Mouse (Mus musculus) stomach, embryonic 15.5 days (tissue): ENCODE measurements around the gene Cda. TPM values are rescaled to one million over a fixed set of nuclear protein-coding genes. Genes with fewer than 3 reads are reported as not detected.

Source experiments
- ATAC-seq: fragments of 200-750 bp; cut with Nextera tagmentation; 2 replicates; pipeline ENCODE4 v1.8.0; 2017; ENCODE audit warnings: low read depth, moderate number of reproducible peaks, moderate TSS enrichment; ENCODE audit not compliant: insufficient read depth, low FRiP score
- H3K27ac ChIP-seq: fragments of 300-500 bp; sonication (generic); 2 replicates; pipeline ENCODE4 v1.5.1; 2015; ENCODE audit warnings: mild to moderate bottlenecking, inconsistent platforms
- H3K27me3 ChIP-seq: fragments of 300-500 bp; sonication (generic); replicated peaks from 2 replicates; pipeline ENCODE4 v1.6.1; 2015; ENCODE audit warnings: inconsistent platforms
- H3K36me3 ChIP-seq: fragments of 300-500 bp; sonication (generic); 2 replicates; pipeline ENCODE4 v1.6.1; 2015; ENCODE audit warnings: inconsistent platforms
- H3K4me1 ChIP-seq: fragments of 300-500 bp; sonication (generic); 2 replicates; pipeline ENCODE4 v1.6.1; 2015; ENCODE audit warnings: inconsistent platforms
- H3K4me2 ChIP-seq: fragments of 300-500 bp; sonication (generic); 2 replicates; pipeline ENCODE4 v1.6.1; 2015; ENCODE audit warnings: mild to moderate bottlenecking, inconsistent platforms
- H3K4me3 ChIP-seq: fragments of 300-500 bp; sonication (generic); replicated peaks from 2 replicates; pipeline ENCODE4 v1.5.1; 2015; ENCODE audit warnings: inconsistent platforms
- H3K9ac ChIP-seq: fragments of 300-500 bp; sonication (generic); 2 replicates; pipeline ENCODE4 v1.6.1; 2015; ENCODE audit warnings: inconsistent platforms
- H3K9me3 ChIP-seq: fragments of 300-500 bp; sonication (generic); 2 replicates; pipeline ENCODE4 v1.6.1; 2016; ENCODE audit warnings: inconsistent platforms
- WGBS: fragments of 180-500 bp; shearing (Covaris S2); methylation state at CpG from one replicate; pipeline ENCODE4 v1.1.7; 2015; 5-methylcytosine and 5-hydroxymethylcytosine counted together
- polyA plus RNA-seq: library from polyadenylated mRNA; unstranded; fragments of >200 nt; fragmentation: Nextera tagmentation; extraction: Ambion mirVana; gene quantifications from 2 replicates; pipeline ENCODE4 v1.2.1, GENCODE M21; 2015

The Cda gene
- polyA plus RNA-seq, 1 experiment from 2014 or later = 14.5 TPM

DNA sequence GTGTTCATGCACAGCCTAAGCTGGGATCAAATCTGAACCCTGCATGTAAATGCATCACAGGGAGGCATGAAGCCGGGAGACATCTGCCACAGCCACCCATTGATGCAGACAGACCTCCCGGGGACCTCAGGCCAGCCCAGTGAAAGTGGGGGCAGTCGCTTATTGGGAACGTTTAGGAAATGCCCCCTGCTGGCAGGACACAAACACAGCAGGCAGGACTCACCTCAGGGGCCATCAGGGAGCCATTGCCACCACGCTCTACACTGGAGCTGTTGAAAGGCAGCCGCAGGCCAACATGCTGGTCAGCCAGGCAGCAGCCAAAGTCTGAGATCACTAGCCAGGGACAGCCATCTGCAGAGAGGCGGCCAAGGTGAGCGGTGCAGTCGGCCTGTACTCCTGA, 52.0 kb downstream of the Cda start:
- no peak overlapping the region for H3K4me3 ChIP-seq
- no peaks in the 10 kb centered on the region for H3K9me3 ChIP-seq
- no peak overlapping the region for H3K27ac ChIP-seq
- H3K4me2 ChIP-seq = no peak overlapping the region
- 74% methylated on average over 9 of the region's 9 CpGs for WGBS
- no peaks in the 10 kb centered on the region for H3K4me1 ChIP-seq
- H3K36me3 ChIP-seq = peaks cover 30% of the 10 kb centered on the region
- no peaks in the 10 kb centered on the region for H3K27me3 ChIP-seq
- no peak for ATAC-seq
- H3K9ac ChIP-seq = no peak overlapping the region

DNA sequence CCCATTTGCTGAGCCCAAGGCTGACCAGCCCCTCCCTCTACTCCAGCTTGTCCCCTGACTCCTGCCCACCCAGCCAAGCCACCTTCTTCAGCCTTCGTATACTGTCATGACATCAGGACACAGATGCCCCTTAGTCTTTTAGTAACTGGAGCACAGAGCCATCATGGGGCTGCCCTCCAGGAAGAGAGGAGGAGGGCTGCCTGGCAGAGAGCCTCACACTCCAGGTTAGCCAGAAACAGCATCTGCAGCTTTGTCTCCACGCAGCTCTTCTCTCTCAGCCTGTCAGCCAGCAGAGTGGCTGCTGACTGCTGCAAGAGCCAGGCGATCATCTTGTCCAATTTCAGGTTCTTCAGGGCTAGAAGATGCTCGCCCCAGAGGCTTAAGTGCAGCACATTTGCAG, 54.0 kb downstream of the Cda start:
- H3K4me1 ChIP-seq = no peaks in the 10 kb centered on the region
- no peak overlapping the region for H3K9ac ChIP-seq
- H3K9me3 ChIP-seq = no peaks in the 10 kb centered on the region
- H3K36me3 ChIP-seq = peaks cover 43% of the 10 kb centered on the region
- WGBS = 87% methylated on average over 4 of the region's 4 CpGs
- no peak overlapping the region for H3K27ac ChIP-seq
- no peak overlapping the region for H3K4me3 ChIP-seq
- no peak overlapping the region for H3K4me2 ChIP-seq
- H3K27me3 ChIP-seq = no peaks in the 10 kb centered on the region
- no peak for ATAC-seq

DNA sequence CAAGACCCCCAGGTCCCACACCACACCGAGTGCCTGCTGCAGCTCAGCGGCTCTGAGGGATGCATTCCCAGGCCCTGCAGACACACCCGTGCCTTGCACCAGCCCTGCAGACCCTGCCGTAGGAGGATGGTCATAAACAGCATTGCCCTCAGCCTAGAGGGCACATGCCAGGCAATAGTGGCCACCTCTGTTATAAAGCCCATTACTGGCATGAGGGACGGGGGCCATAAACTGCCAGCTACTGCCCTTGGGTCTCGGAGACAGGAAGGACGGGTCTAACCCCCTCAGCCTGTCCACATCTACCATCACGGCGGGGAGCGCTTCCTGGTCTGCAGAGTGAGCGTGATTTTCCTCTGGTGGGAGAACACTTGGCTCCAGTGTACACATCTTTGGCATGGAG, 54.8 kb downstream of the Cda start:
- H3K27me3 ChIP-seq = no peaks in the 10 kb centered on the region
- H3K27ac ChIP-seq = no peak overlapping the region
- no peak overlapping the region for H3K4me3 ChIP-seq
- H3K4me2 ChIP-seq = no peak overlapping the region
- no peak for ATAC-seq
- no peaks in the 10 kb centered on the region for H3K9me3 ChIP-seq
- peaks cover 44% of the 10 kb centered on the region for H3K36me3 ChIP-seq
- no peak overlapping the region for H3K9ac ChIP-seq
- H3K4me1 ChIP-seq = no peaks in the 10 kb centered on the region
- 87% methylated on average over 11 of the region's 11 CpGs for WGBS

DNA sequence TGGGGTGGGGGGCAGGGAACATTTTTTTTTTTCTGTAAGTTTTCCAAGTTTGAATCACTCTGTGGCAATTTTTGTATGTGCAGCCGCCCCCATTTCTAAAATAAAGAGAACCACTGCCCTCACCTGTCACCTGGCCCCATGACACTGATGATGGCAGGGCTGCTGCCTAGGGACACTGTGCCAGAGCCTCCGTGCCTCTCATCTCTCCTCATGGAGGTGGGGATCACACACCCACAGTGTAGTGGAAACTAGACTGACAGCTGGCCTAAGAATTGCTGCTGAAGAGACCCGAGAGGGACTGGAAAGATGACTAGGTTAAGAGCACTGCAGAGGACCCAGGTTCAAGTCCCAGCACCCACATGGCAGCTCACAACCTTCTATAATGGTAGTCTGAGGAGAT, 55.7 kb downstream of the Cda start:
- WGBS = 93% methylated on average over 3 of the region's 3 CpGs

DNA sequence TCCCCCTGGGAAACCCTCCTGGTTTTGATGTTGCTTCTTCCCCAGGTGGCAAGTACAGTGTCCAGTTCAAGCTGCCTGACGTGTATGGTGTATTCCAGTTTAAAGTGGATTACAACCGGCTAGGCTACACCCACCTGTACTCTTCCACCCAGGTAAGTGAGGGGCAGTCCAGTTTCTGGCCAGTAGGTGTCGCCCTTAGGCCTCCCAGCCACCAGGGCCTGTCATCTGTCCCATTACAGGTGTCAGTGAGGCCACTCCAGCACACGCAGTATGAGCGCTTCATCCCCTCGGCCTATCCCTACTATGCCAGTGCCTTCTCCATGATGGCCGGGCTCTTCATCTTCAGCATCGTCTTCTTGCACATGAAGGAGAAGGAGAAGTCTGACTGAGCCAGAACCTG, 56.2 kb downstream of the Cda start:
- Histone ChIP-seq H3K4me1 (peaks cover 5% of the 10 kb centered on the region; the same call in 1 of the 2 replicates), H3K4me3 (no peak overlapping the region), H3K9me3 (no peaks in the 10 kb centered on the region), H3K4me2 (no peak overlapping the region), H3K27ac (no peak overlapping the region), H3K36me3 (peaks cover 44% of the 10 kb centered on the region), H3K9ac (no peak overlapping the region), H3K27me3 (no peaks in the 10 kb centered on the region)
- WGBS = 47% methylated on average over 8 of the region's 8 CpGs
- ATAC-seq = peak; percentile 42; the same call in 1 of the 2 replicates

More for the DNA sequence above, 55.7 kb downstream of the Cda start:
- Histone ChIP-seq H3K4me1 (peaks cover 4% of the 10 kb centered on the region; the same call in 1 of the 2 replicates), H3K27ac (no peak overlapping the region), H3K4me2 (no peak overlapping the region), H3K27me3 (no peaks in the 10 kb centered on the region), H3K9me3 (no peaks in the 10 kb centered on the region), H3K9ac (no peak overlapping the region), H3K4me3 (no peak overlapping the region), H3K36me3 (peaks cover 44% of the 10 kb centered on the region)
- no peak for ATAC-seq

DNA sequence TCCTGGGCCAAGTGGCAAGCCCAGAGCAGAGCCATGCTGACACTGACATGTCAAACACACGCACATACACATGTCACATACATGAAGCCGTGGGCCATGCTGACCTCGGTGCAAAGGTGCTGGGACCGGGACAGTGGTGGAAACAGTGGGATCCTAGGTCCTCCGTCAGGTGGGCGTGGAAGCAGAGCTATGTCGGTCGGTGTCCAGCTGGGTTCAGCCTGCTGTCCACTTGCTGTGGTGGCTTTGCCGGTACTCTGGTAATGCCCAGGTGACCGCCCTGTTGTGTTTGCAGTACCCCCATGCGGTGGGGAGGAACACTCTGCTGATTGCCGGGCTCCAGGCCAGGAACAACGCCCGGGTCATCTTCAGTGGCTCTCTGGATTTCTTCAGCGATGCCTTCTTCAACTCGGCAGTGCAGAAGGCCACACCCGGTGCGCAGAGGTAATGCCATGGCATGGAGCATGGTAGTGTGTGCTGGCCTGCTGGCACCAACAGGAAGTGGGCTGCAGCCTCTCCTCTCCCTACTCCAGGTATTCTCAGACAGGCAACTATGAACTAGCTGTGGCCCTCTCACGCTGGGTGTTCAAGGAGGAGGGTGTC, 57.4 kb downstream of the Cda start:
- Histone ChIP-seq H3K36me3 (peaks cover 44% of the 10 kb centered on the region), H3K9ac (no peak overlapping the region), H3K4me2 (no peak overlapping the region), H3K4me3 (no peak overlapping the region), H3K27ac (no peak overlapping the region), H3K9me3 (no peaks in the 10 kb centered on the region), H3K27me3 (no peaks in the 10 kb centered on the region), H3K4me1 (peaks cover 11% of the 10 kb centered on the region)
- no peak for ATAC-seq
- 96% methylated on average over 19 of the region's 19 CpGs for WGBS

DNA sequence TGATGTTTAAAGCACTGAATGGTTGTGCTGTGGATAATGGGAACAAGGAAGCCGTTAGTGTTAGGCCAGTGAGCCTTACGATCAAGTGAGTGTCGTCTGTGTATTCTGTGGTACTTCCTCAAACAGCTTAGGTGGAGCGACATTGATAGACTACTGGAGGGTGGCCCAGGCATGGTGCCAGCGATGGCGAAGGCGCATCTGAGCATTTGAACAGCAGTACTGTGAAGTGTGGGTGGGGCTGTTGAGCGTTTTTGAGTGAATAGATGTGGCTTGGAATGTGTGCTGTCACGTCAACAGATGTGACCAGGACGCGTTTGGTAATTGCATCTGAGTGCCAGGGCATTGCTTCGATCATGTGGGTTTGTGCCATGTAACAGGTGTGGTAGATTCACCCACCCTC, 60.1 kb downstream of the Cda start:
- no peak overlapping the region for H3K27ac ChIP-seq
- H3K27me3 ChIP-seq = no peaks in the 10 kb centered on the region
- no peak for ATAC-seq
- H3K4me3 ChIP-seq = no peak overlapping the region
- H3K4me2 ChIP-seq = no peak overlapping the region
- H3K36me3 ChIP-seq = peaks cover 31% of the 10 kb centered on the region
- WGBS = 85% methylated on average over 12 of the region's 12 CpGs
- no peaks in the 10 kb centered on the region for H3K9me3 ChIP-seq
- H3K9ac ChIP-seq = no peak overlapping the region
- H3K4me1 ChIP-seq = peaks cover 21% of the 10 kb centered on the region

DNA sequence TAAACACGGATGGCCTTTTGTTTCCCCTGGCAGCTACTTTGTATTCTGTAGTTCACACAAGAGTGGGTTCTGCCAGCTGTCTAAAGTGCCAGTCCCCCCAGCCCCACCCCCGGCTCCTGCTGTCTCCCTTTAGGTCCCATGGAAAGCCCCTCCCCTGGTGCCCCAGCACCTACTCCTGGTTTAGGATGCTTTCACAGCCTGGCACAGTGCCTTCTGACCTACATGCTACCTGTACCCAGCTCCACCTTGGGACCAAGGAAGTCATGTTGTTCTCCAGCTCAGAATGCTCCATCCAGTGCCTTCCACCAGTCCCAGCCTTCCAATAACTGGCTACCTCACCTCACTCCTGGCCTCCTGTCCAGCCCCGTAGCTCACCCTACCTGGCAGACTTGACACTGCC, 60.8 kb downstream of the Cda start:
- peaks cover 26% of the 10 kb centered on the region for H3K36me3 ChIP-seq
- H3K4me2 ChIP-seq = no peak overlapping the region
- ATAC-seq = no peak
- H3K4me3 ChIP-seq = no peak overlapping the region
- H3K27ac ChIP-seq = no peak overlapping the region
- H3K27me3 ChIP-seq = no peaks in the 10 kb centered on the region
- H3K9ac ChIP-seq = no peak overlapping the region
- WGBS = 88% methylated on average over 3 of the region's 3 CpGs
- no peaks in the 10 kb centered on the region for H3K9me3 ChIP-seq
- H3K4me1 ChIP-seq = peaks cover 21% of the 10 kb centered on the region

DNA sequence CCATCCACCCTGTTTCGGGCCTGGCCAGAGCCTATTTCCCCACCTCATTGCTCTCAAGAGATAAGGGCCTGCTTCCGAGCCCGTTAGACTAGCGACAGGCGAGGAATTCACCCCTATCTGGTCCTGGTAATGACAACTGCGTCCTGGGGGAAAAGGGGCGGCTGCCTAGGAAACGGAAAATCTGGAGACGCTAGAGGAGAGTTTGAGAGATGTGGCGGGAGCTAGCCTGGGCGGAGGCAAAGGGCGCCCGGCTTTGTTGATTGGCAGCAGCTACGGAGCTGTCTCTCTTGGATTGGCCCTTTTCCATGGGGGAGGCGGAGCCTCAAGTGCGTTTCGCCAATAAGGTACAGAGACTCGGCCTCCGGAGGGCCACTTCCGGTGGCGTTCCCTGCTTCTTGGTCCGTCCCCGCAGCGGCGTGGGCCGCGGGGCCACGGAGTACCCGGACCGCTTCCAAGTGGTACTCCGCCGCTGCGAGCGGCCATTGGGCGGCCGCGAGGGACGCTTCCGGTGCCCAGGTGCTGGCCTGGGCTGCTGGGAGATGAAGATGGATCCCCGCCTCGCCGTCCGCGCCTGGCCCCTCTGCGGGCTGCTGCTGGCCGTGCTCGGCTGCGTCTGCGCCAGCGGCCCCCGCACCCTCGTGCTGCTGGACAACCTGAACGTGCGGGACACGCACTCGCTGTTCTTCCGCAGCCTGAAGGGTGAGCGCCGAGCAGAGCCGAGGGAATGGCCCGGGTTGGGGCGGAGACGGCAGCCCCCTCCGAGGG, 63.3 kb downstream of the Cda start, which contains the start of gene Ddost:
TSS of gene Ddost (plus strand) at position 391 of the 765 bp plus-strand sequence.
- Histone ChIP-seq H3K36me3 (peaks cover 5% of the 10 kb centered on the region), H3K27me3 (no peaks in the 10 kb centered on the region), H3K9me3 (no peaks in the 10 kb centered on the region), H3K4me2 (peak within 1 kb of the TSS; percentile 77), H3K4me1 (peaks cover 21% of the 10 kb centered on the region), H3K27ac (peak within 1 kb of the TSS; percentile 80), H3K9ac (peak within 1 kb of the TSS; percentile 98), H3K4me3 (peak within 1 kb of the TSS; percentile 97)
- ATAC-seq = peak; percentile 99
- under 1% methylated on average over 43 of the region's 64 CpGs for WGBS

DNA sequence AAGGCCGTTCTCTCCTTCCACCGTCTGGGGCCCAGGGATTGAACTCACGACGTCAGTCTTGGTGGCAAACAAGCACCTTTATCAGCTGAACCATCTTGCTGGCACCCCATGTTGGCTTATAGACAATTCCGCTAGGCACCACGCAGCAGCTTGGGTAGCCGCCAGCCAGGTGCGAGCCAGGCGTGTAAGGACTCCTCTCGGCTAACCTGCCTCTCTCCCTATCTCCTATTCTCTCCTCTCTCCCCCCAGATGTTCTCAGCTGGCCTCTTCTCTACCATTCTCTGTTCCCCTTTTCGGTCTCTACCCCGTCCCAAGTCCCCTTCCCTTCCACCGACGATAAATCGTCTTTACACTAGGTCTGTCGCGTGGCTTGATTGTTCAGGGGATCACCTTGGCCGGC, 64.0 kb downstream of the Cda start:
- no peaks in the 10 kb centered on the region for H3K9me3 ChIP-seq
- H3K9ac ChIP-seq = peak overlapping the region; percentile 73
- peak overlapping the region; percentile 97 for H3K4me3 ChIP-seq
- peak overlapping the region; percentile 80 for H3K27ac ChIP-seq
- 10% methylated on average over 18 of the region's 18 CpGs for WGBS
- peak overlapping the region; percentile 77 for H3K4me2 ChIP-seq
- no peaks in the 10 kb centered on the region for H3K36me3 ChIP-seq
- H3K4me1 ChIP-seq = peaks cover 21% of the 10 kb centered on the region
- no peak for ATAC-seq
- no peaks in the 10 kb centered on the region for H3K27me3 ChIP-seq

DNA sequence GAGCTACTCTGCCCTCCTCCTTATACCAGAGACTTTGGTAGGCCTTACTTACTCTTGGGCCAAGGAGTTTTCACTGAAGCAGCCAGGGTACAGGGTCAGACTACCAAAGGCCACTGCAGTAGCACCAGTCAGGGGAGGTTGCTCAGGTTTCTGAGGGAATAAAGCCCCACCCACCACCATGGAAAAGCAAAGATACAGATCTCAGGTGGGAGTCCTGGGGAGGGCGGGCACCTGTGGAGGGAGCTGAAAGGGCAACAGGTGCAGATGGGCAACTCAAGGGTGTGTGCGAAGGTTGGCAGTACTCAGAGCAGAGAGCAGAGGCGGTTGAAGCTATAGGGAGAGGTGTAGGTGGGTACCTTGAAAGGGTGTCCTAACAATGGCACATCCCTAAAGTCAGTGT, 64.8 kb downstream of the Cda start:
- no peak for ATAC-seq

DNA sequence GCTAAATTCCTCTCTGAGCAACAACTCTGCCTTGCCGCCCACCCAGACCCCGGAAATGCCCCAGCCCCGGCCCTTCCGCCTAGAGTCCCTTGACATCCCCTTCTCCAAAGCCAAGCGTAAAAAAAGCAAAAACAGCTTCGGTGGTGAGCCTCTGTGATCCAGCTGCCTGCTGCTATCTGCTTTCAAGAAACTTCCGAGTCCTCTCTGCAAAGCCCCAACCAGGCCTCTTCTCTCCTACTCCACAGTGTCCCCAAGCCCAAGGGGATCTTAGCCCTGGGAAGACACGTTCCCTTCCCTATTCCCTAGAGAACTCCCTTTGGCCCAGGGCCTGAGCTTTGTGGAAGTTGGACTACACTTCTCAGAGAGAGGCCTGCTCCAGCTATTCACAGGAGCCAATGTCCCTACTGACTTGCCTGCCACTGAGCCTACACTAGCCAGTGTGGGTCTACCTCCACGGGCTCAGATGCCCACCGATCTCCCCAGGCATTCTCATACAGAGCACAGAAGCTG, 66.5 kb downstream of the Cda start:
- 84% methylated on average over 10 of the region's 10 CpGs for WGBS
- no peak overlapping the region for H3K9ac ChIP-seq
- no peak overlapping the region for H3K4me2 ChIP-seq
- H3K27me3 ChIP-seq = no peaks in the 10 kb centered on the region
- H3K9me3 ChIP-seq = no peaks in the 10 kb centered on the region
- ATAC-seq = no peak
- H3K4me1 ChIP-seq = peaks cover 16% of the 10 kb centered on the region
- H3K27ac ChIP-seq = no peak overlapping the region
- H3K4me3 ChIP-seq = no peak overlapping the region
- no peaks in the 10 kb centered on the region for H3K36me3 ChIP-seq

More for the DNA sequence above, 64.8 kb downstream of the Cda start:
- H3K4me1 ChIP-seq = peaks cover 21% of the 10 kb centered on the region
- no peak overlapping the region for H3K4me3 ChIP-seq
- no peak overlapping the region for H3K9ac ChIP-seq
- no peak overlapping the region for H3K27ac ChIP-seq
- H3K36me3 ChIP-seq = no peaks in the 10 kb centered on the region
- no peak overlapping the region for H3K4me2 ChIP-seq
- no peaks in the 10 kb centered on the region for H3K9me3 ChIP-seq
- 92% methylated on average over 3 of the region's 3 CpGs for WGBS
- no peaks in the 10 kb centered on the region for H3K27me3 ChIP-seq
